Mouse (Mus musculus) thymus, adult 2 months (tissue): ENCODE data around the gene Cspg4.

Experiments
- CTCF ChIP-seq: fragments of 200-500 bp; IDR thresholded peaks from 2 replicates; pipeline ENCODE4 v1.5.1; 2012; ENCODE audit warnings: mild to moderate bottlenecking, control low read depth, low read length, moderate library complexity, borderline replicate concordance; ENCODE audit not compliant: control insufficient read depth, poor library complexity, insufficient read depth; ENCODE audit errors: extremely low read depth
- POLR2A ChIP-seq: fragments of 200-500 bp; IDR thresholded peaks from 2 replicates; pipeline ENCODE4 v1.6.1; 2012; ENCODE audit warnings: mild to moderate bottlenecking, low read length, control low read depth, moderate library complexity; ENCODE audit not compliant: control insufficient read depth, poor library complexity, insufficient read depth; ENCODE audit errors: extremely low read depth

DNA sequence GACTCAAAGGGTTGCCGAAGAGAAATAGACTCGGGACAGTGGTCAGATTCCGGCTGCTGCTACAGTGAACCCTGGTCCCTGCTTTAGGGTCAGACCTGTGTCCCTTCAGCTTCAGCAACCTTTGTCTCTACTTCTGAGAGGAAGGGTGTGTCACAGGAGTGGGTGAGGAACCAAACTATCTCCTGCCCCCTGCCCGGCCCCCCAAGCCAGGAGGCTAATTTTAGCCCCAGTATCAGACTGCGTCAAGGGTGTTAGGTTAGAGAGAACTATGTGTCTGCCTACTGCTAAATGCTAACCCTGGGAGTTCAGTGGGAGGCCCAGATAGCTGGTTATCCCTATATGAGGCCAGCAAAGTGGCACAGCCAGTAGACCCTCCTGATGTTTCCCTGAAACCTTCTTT lies 29.7 kb upstream of the Cspg4 start:
- TF ChIP-seq CTCF (no peak), POLR2A (no peak)
